Mouse (Mus musculus) MEL (cell line): ENCODE measurements around the gene Med11. TPM values are rescaled to one million over a fixed set of nuclear protein-coding genes. Genes with fewer than 3 reads are reported as not detected.

Experiments used
- DNase-seq: peaks from one replicate; pipeline ENCODE4 v3.0.0; 2011; ENCODE audit warnings: low read depth, low spot score
- H3K27ac ChIP-seq: 2 replicates; pipeline ENCODE4 v1.5.1; 2012; ENCODE audit warnings: low read depth, mild to moderate bottlenecking, control low read depth, low read length, moderate library complexity; ENCODE audit not compliant: control insufficient read depth
- H3K27me3 ChIP-seq, 2 experiments: fragments of 150-350 bp in 1 of 2; sonication (generic) in 1 of 2; 2 replicates each; pipeline ENCODE4 v1.6.1; 2012; ENCODE audit warnings: low read length in 2 of 2, mild to moderate bottlenecking in 2 of 2, improper control_type of control experiment in 1 of 2, moderate library complexity in 1 of 2; ENCODE audit not compliant: insufficient read depth in 2 of 2, control insufficient read depth in 1 of 2
- H3K36me3 ChIP-seq, 2 experiments: 2 replicates each; pipeline ENCODE4 v1.6.1; 2012 to 2014; ENCODE audit warnings: low read length in 2 of 2, improper control_type of control experiment in 1 of 2, inconsistent platforms in 1 of 2, mild to moderate bottlenecking in 1 of 2; ENCODE audit not compliant: insufficient read depth in 2 of 2, control insufficient read depth in 1 of 2
- H3K4me1 ChIP-seq, 2 experiments: fragments of 150-350 bp in 1 of 2; sonication (generic) in 1 of 2; 2 replicates each; pipeline ENCODE4 v1.6.1; 2012; ENCODE audit warnings: low read length in 2 of 2, improper control_type of control experiment in 1 of 2, mild to moderate bottlenecking in 1 of 2; ENCODE audit not compliant: insufficient read depth in 2 of 2, control insufficient read depth in 1 of 2
- H3K4me3 ChIP-seq, 2 experiments: fragments of 150-350 bp in 1 of 2; sonication (generic) in 1 of 2; 2 replicates each; pipeline ENCODE4 v1.5.1; 2012; ENCODE audit warnings: low read depth in 2 of 2, low read length in 2 of 2, mild to moderate bottlenecking in 2 of 2, moderate library complexity in 2 of 2, control low read depth in 1 of 2, improper control_type of control experiment in 1 of 2; ENCODE audit not compliant: control insufficient read depth in 1 of 2, insufficient read depth in 1 of 2
- H3K79me2 ChIP-seq: 2 replicates; pipeline ENCODE4 v1.6.1; 2012; ENCODE audit warnings: mild to moderate bottlenecking, low read length, moderate library complexity; ENCODE audit not compliant: control insufficient read depth, poor library complexity, insufficient read depth
- H3K9ac ChIP-seq: 2 replicates; pipeline ENCODE4 v1.6.1; 2012; ENCODE audit warnings: low read depth, mild to moderate bottlenecking, control low read depth, low read length, moderate library complexity; ENCODE audit not compliant: control insufficient read depth, poor library complexity, severe bottlenecking
- H3K9me3 ChIP-seq: fragments of 150-350 bp; sonication (generic); replicated peaks from 2 replicates; pipeline ENCODE4 v1.6.1; 2012; ENCODE audit warnings: mild to moderate bottlenecking, low read length, improper control_type of control experiment, moderate library complexity; ENCODE audit not compliant: insufficient read depth
- CTCF ChIP-seq, 3 experiments: IDR thresholded peaks in 2 of 3; conservative IDR thresholded peaks in 1 of 3; 2 replicates each; pipeline ENCODE4 v1.5.1; 2011 to 2012; ENCODE audit warnings: low read length in 3 of 3, low read depth in 2 of 3, mild to moderate bottlenecking in 2 of 3, improper control_type of control experiment in 1 of 3, inconsistent platforms in 1 of 3, mixed read lengths in 1 of 3, moderate library complexity in 1 of 3; ENCODE audit not compliant: control insufficient read depth in 1 of 3, insufficient read depth in 1 of 3, poor library complexity in 1 of 3, severe bottlenecking in 1 of 3
- EP300 ChIP-seq, 2 experiments: IDR thresholded peaks; 2 replicates each; pipeline ENCODE4 v1.6.1; 2011; ENCODE audit warnings: improper control_type of control experiment in 2 of 2, low read length in 2 of 2, low read depth in 1 of 2, mild to moderate bottlenecking in 1 of 2
- ETS1 ChIP-seq: IDR thresholded peaks from 2 replicates; pipeline ENCODE4 v1.6.1; 2012; ENCODE audit warnings: low read depth, mild to moderate bottlenecking, inconsistent platforms, low read length, improper control_type of control experiment, moderate library complexity
- JUND ChIP-seq: IDR thresholded peaks from 2 replicates; pipeline ENCODE4 v1.6.1; 2011; ENCODE audit warnings: low read depth, mild to moderate bottlenecking, improper control_type of control experiment, low read length
- MYB ChIP-seq: IDR thresholded peaks from 2 replicates; pipeline ENCODE4 v1.6.1; 2011; ENCODE audit warnings: mild to moderate bottlenecking, low read depth, low read length, improper control_type of control experiment
- MYC ChIP-seq: IDR thresholded peaks from 2 replicates; pipeline ENCODE4 v1.6.1; 2011; ENCODE audit warnings: low read depth, mild to moderate bottlenecking, low read length, improper control_type of control experiment, moderate library complexity
- NRF1 ChIP-seq: IDR thresholded peaks from 2 replicates; pipeline ENCODE4 v1.6.1; 2014; ENCODE audit warnings: low read depth, mild to moderate bottlenecking, inconsistent platforms, low read length, improper control_type of control experiment, moderate library complexity; ENCODE audit not compliant: poor library complexity, insufficient read depth, severe bottlenecking
- TAL1 ChIP-seq: IDR thresholded peaks from 2 replicates; pipeline ENCODE4 v1.6.1; 2012; ENCODE audit warnings: mild to moderate bottlenecking, inconsistent platforms, low read length, moderate library complexity, mixed read lengths
- TBP ChIP-seq: IDR thresholded peaks from 2 replicates; pipeline ENCODE4 v1.8.0; 2011; ENCODE audit warnings: low read depth, low read length, improper control_type of control experiment
- TCF12 ChIP-seq: IDR thresholded peaks from 2 replicates; pipeline ENCODE4 v1.6.1; 2014; ENCODE audit warnings: low read depth, mild to moderate bottlenecking, inconsistent platforms, low read length, improper control_type of control experiment, moderate library complexity
- UBTF ChIP-seq: IDR thresholded peaks from 2 replicates; pipeline ENCODE4 v1.6.1; 2012; ENCODE audit warnings: low read depth, mild to moderate bottlenecking, inconsistent platforms, low read length, improper control_type of control experiment, moderate library complexity, borderline replicate concordance; ENCODE audit not compliant: insufficient read depth
- ZC3H11A ChIP-seq: IDR thresholded peaks from 2 replicates; pipeline ENCODE4 v1.6.1; 2012; ENCODE audit warnings: low read depth, mild to moderate bottlenecking, inconsistent platforms, low read length, improper control_type of control experiment
- ZMIZ1 ChIP-seq: IDR thresholded peaks from 2 replicates; pipeline ENCODE4 v1.6.1; 2012; ENCODE audit warnings: low read depth, mild to moderate bottlenecking, inconsistent platforms, low read length, improper control_type of control experiment, moderate library complexity
- ZNF384 ChIP-seq: IDR thresholded peaks from 2 replicates; pipeline ENCODE4 v1.6.1; 2012; ENCODE audit warnings: low read depth, mild to moderate bottlenecking, inconsistent platforms, low read length, improper control_type of control experiment
- polyA plus RNA-seq, 2 experiments: library from polyadenylated mRNA; stranded (reverse) in 1 of 2; unstranded in 1 of 2; fragments of >175 nt in 1 of 2; fragments of >200 nt in 1 of 2; gene quantifications; 2 replicates each; pipeline versions ENCODE4 v1.2.1 to v1.2.4; 2012; ENCODE audit warnings: low replicate concordance in 2 of 2, low read depth in 1 of 2; ENCODE audit not compliant: insufficient read length in 2 of 2, insufficient read depth in 1 of 2, missing spikeins in 1 of 2
- total RNA-seq: library from RNA; depleted of rRNA; stranded (reverse); fragments of 300-350 nt; gene quantifications from 2 replicates; pipeline ENCODE4 v1.2.3, GENCODE M21; 2012

Gene Med11
- total and polyA plus RNA-seq, 3 experiments, result 40.0 to 43.0 TPM; not detected in 1

GRCm38 (mm10) chr11:70453261-70454044 is 1.7 kb downstream of the Med11 start (continued):
- TF ChIP-seq UBTF (no peak), ZNF384 (peak; percentile 84), JUND (peak; percentile 98), TBP (no peak)
- TF ChIP-seq, all 39 proteins: peak for 12

- peaks cover under 1 to 1% of the 10 kb centered on the region in 2 experiments; a peak in 3 of 4 replicates for H3K4me1 ChIP-seq
- H3K27me3 ChIP-seq, result peaks cover 6 to 11% of the 10 kb centered on the region in 2 experiments
- peaks cover 0 to 4% of the 10 kb centered on the region in 2 experiments; a peak in 2 of 4 replicates for H3K36me3 ChIP-seq
- H3K27ac ChIP-seq, result no peak within 1 kb of the TSS
- DNase-seq, result no peak
- H3K4me3 ChIP-seq, result no peak within 1 kb of the TSS
- no peak within 1 kb of the TSS for H3K9ac ChIP-seq
- H3K9me3 ChIP-seq, result no peaks in the 10 kb centered on the region
- TF ChIP-seq TCF12, result no peak
- no peak for TF ChIP-seq NRF1
- no peak for TF ChIP-seq EP300 (IDR thresholded peaks at IDR 0.05; ENCODE audit: low read depth in 1 of 2, low read length in 2 of 2)
- TF ChIP-seq MYC, result no peak
- TF ChIP-seq ZC3H11A, result no peak
- no peak for TF ChIP-seq TBP
- no peak for TF ChIP-seq TAL1
- TF ChIP-seq ZMIZ1, result no peak
- TF ChIP-seq CTCF (IDR thresholded peaks at IDR 0.05 in 2 of 3, conservative IDR thresholded peaks at IDR 0.05 in 1 of 3; ENCODE audit: control insufficient read depth in 1 of 3, insufficient read depth in 1 of 3, low read depth in 2 of 3, low read length in 3 of 3, poor library complexity in 1 of 3, severe bottlenecking in 1 of 3), result no peak
- no peak for TF ChIP-seq MYB
- TF ChIP-seq ETS1, result no peak
- no peak for TF ChIP-seq ZNF384
- no peaks in the 10 kb centered on the region for H3K79me2 ChIP-seq
Measured at GRCm38 (mm10) chr11:70458688-70459600, 7.2 kb downstream of the Med11 start, which contains the start of gene Zmynd15. Zmynd15 (plus strand) TSS chr11:70459433.
